8 mouse cellular contexts compared by ENCODE assay signal in the genomic region with DNA sequence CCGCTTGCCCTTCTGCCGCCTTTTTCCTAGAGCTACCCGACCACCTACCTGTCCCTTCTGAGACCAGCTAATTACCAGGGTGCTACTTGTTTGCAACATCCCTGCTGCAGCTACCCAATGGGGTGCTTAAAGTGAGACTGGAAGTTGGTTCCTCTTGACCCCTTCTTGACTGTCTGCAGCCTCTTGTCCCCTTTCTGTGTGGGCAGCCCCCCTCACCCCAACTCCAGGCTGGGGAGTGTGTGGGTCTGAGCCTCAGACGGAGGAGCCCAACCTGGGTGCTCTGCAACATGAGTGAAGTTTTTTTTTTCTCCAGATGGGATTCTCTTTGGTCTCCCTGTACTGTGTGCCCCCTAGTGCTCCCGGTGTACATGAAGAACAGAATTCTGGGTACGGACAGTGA.
DNase-seq lines count a peak whose midpoint lies in the region; ATAC-seq and TF ChIP-seq lines count a peak whose summit lies in the region.

No protein-coding gene starts in this region.

- no peaks in the 10 kb centered on the region for H3K9me3 ChIP-seq in ES-E14 (ENCODE audit: control insufficient read depth, insufficient read depth, low read depth, low read length)
- no peaks in the 10 kb centered on the region for H3K9me3 ChIP-seq in forebrain, embryonic 16.5 days (ENCODE audit: control insufficient read depth, low read length)
- no peaks in the 10 kb centered on the region for H3K9me3 ChIP-seq in midbrain, embryonic 11.5 days (ENCODE audit: control insufficient read depth, low read length)

- H3K4me3 ChIP-seq in ES-E14 (ENCODE audit: insufficient read depth in 1 of 2, low read depth in 1 of 2, low read length in 2 of 2, poor library complexity in 1 of 2, severe bottlenecking in 1 of 2): peak overlapping the region; percentile 67 to 89
- H3K4me3 ChIP-seq in forebrain, embryonic 16.5 days (replicated peaks; ENCODE audit: low read length): peak overlapping the region; percentile 71
- peak overlapping the region; percentile 64 for H3K4me3 ChIP-seq in midbrain, embryonic 11.5 days (ENCODE audit: low read depth, low read length)

- peak overlapping the region; percentile 71; the same call in 1 of the 2 replicates for H3K9ac ChIP-seq in ES-E14 (ENCODE audit: insufficient read depth, low read depth, low read length, poor library complexity, severe bottlenecking)
- H3K9ac ChIP-seq in forebrain, embryonic 16.5 days (replicated peaks; ENCODE audit: low read depth, low read length): peak overlapping the region; percentile 85
- no peak overlapping the region for H3K9ac ChIP-seq in midbrain, embryonic 11.5 days (ENCODE audit: low read length)

- H3K36me3 ChIP-seq in ES-E14 (ENCODE audit: control insufficient read depth, insufficient read depth, low read length, poor library complexity, severe bottlenecking): no peaks in the 10 kb centered on the region; the same call in 1 of the 2 replicates
- H3K36me3 ChIP-seq in forebrain, embryonic 16.5 days (ENCODE audit: control insufficient read depth, insufficient read depth): no peaks in the 10 kb centered on the region
- no peaks in the 10 kb centered on the region for H3K36me3 ChIP-seq in midbrain, embryonic 11.5 days (ENCODE audit: control insufficient read depth, insufficient read depth, low read length)

- in situ Hi-C loops in ES-E14 (cut with MboI; ENCODE audit: low sequenced_read_pairs in 2 of 2, unreplicated experiment in 2 of 2): no loop called here

- no peak overlapping the region for H3K27ac ChIP-seq in ES-E14 (ENCODE audit: insufficient read depth, low read depth, low read length, poor library complexity, severe bottlenecking)
- H3K27ac ChIP-seq in forebrain, embryonic 16.5 days (ENCODE audit: low read length): no peak overlapping the region
- no peak overlapping the region for H3K27ac ChIP-seq in midbrain, embryonic 11.5 days (ENCODE audit: low read depth, low read length)

- peak; percentile 20; the same call in 1 of the 2 replicates for ATAC-seq in forebrain, embryonic 16.5 days
- peak; percentile 41 for ATAC-seq in midbrain, embryonic 11.5 days (ENCODE audit: low FRiP score)

- peak overlapping the region; percentile 73 for H3K4me2 ChIP-seq in forebrain, embryonic 16.5 days (ENCODE audit: low read length)
- H3K4me2 ChIP-seq in midbrain, embryonic 11.5 days: peak overlapping the region; percentile 90

- H3K4me1 ChIP-seq in ES-E14 (ENCODE audit: control insufficient read depth in 2 of 2, insufficient read depth in 2 of 2, low read length in 2 of 2, poor library complexity in 1 of 2): peaks cover 0 to 11% of the 10 kb centered on the region in 2 experiments; a peak in 1 of 4 replicates
- H3K4me1 ChIP-seq in forebrain, embryonic 16.5 days (replicated peaks; ENCODE audit: control insufficient read depth, insufficient read depth, low read length): peaks cover 23% of the 10 kb centered on the region
- peaks cover 7% of the 10 kb centered on the region for H3K4me1 ChIP-seq in midbrain, embryonic 11.5 days (ENCODE audit: control insufficient read depth, insufficient read depth, low read length)

- 2% methylated on average over 6 of the region's 6 CpGs for WGBS in forebrain, embryonic 16.5 days
- WGBS in midbrain, embryonic 11.5 days: 1% methylated on average over 6 of the region's 6 CpGs

- peak; percentile 15 for DNase-seq in embryo, embryonic 9.5 days (ENCODE audit: extremely low spot score)
- no peak for DNase-seq in embryo, embryonic 11 days
- no peak for DNase-seq in ES-E14 (ENCODE audit: low read depth, low spot score)
- DNase-seq in midbrain, embryonic 11.5 days (ENCODE audit: low spot score, missing footprints): peak; percentile 87
- DNase-seq in T-cell, adult 2 months (ENCODE audit: low spot score): no peak
- no peak for DNase-seq in adrenal gland, postnatal 14 days
- no peak for DNase-seq in frontal cortex, adult 2 months (ENCODE audit: extremely low spot score in 1 of 2, low spot score in 1 of 2)

- peaks cover 4% of the 10 kb centered on the region for H3K27me3 ChIP-seq in forebrain, embryonic 16.5 days (replicated peaks; ENCODE audit: control insufficient read depth, insufficient read depth, low read length)
- H3K27me3 ChIP-seq in midbrain, embryonic 11.5 days (ENCODE audit: control insufficient read depth, insufficient read depth, low read length): peaks cover 30% of the 10 kb centered on the region

TF ChIP-seq in ES-E14, 5 proteins besides CTCF, POLR2A, EP300 and RAD21:
- TF ChIP-seq ZNF384 (IDR thresholded peaks at IDR 0.05; ENCODE audit: low read depth, low read length) (0 out of 2 replicates have a peak, but pooled peaks have one; percentile 36), CHD2 (IDR thresholded peaks at IDR 0.05; ENCODE audit: low read depth, low read length) (no peak), MAFK (IDR thresholded peaks at IDR 0.05; ENCODE audit: insufficient read depth, low read depth, low read length) (no peak), ZC3H11A (IDR thresholded peaks at IDR 0.05; ENCODE audit: borderline replicate concordance, low read depth, low read length) (no peak), HCFC1 (IDR thresholded peaks at IDR 0.05; ENCODE audit: borderline replicate concordance, insufficient read depth, low read length) (no peak)

Comparison
In these comparisons a context has a peak if more than half of its experiments do, and no peak if none do; other contexts are left out.
1. DNase-seq: peak in embryo, embryonic 9.5 days (single experiment) and midbrain, embryonic 11.5 days (single experiment); none in embryo, embryonic 11 days (single experiment), ES-E14 (single experiment), T-cell, adult 2 months (single experiment), adrenal gland, postnatal 14 days (single experiment) and frontal cortex, adult 2 months (0 of 2).
2. Peak in every context shown above with its lines, with median percentiles within 50 percentile points of each other: H3K4me3 ChIP-seq.